In genomic region chr9:79045314-79045713, GRCm38 (mm10) we compare ENCODE assay signal across 9 mouse cellular contexts.
DNase-seq lines count a peak whose midpoint lies in the region; ATAC-seq and TF ChIP-seq lines count a peak whose summit lies in the region.
"Had no signal": no experiment of that assay in that cellular context is flagged by ENCODE, and none has a peak within 500 bp of the region (broad histone marks: within the 10 kb centered on the region; RNA-seq: fewer than 3 reads in every experiment).

No protein-coding gene starts in this region.

- TF ChIP-seq CTCF in layer of hippocampus, adult 2 months (conservative IDR thresholded peaks at IDR 0.05), result peak; percentile 74
- TF ChIP-seq CTCF in liver, postnatal 0 days (IDR thresholded peaks at IDR 0.05; ENCODE audit: low read depth), result peak; percentile 50
- TF ChIP-seq CTCF in cerebellum, adult 2 months (IDR thresholded peaks at IDR 0.05; ENCODE audit: borderline replicate concordance, insufficient read depth, low read depth, low read length), result no peak

- H3K4me1 ChIP-seq in liver, postnatal 0 days (ENCODE audit: insufficient read depth), result no peaks in the 10 kb centered on the region
- no peaks in the 10 kb centered on the region for H3K4me1 ChIP-seq in cerebellum, adult 2 months (ENCODE audit: control insufficient read depth, insufficient read depth, low read length)
- H3K4me1 ChIP-seq: limb, embryonic 15.5 days had no signal

- no peak overlapping the region for H3K4me3 ChIP-seq in layer of hippocampus, adult 2 months
- H3K4me3 ChIP-seq in liver, postnatal 0 days (ENCODE audit: low read depth, low read length), result no peak overlapping the region
- no peak overlapping the region for H3K4me3 ChIP-seq in cerebellum, adult 2 months (replicated peaks; ENCODE audit: insufficient read depth, low read depth, low read length)
- H3K4me3 ChIP-seq: limb, embryonic 15.5 days had no signal

- ATAC-seq in liver, postnatal 0 days, result no peak

- 2% methylated on average over 2 of the region's 2 CpGs for WGBS in liver, postnatal 0 days (ENCODE audit: insufficient replicate concordance)
- WGBS in cerebellum, adult 2 months, result 14% methylated on average over 2 of the region's 2 CpGs

- H3K36me3 ChIP-seq in liver, postnatal 0 days (replicated peaks; ENCODE audit: insufficient read depth, low read length), result no peaks in the 10 kb centered on the region
- H3K36me3 ChIP-seq: limb, embryonic 15.5 days had no signal

- TF ChIP-seq POLR2A in cerebellum, adult 2 months (IDR thresholded peaks at IDR 0.05; ENCODE audit: borderline replicate concordance, insufficient read depth, low read length), result no peak

- DNase-seq in cerebellum, adult 18-20 months, result peak; percentile 19 to 29
- no peak for DNase-seq in cerebellum, adult 11 months
- peak in 1 of 2 experiments; percentile 40 for DNase-seq in layer of hippocampus, adult 2 months (ENCODE audit: low spot score in 2 of 2)
- no peak for DNase-seq in layer of hippocampus, adult 9-10 months (ENCODE audit: low spot score)
- peak; percentile 67 for DNase-seq in adipocyte (ENCODE audit: low spot score)
- peak; percentile 58 for DNase-seq in liver, postnatal 0 days
- no peak for DNase-seq in spleen, postnatal 14 days (ENCODE audit: low spot score in 2 of 2)
- no peak for DNase-seq in cerebellum, adult 2 months

- H3K4me2 ChIP-seq in liver, postnatal 0 days (ENCODE audit: low read depth, low read length), result no peak overlapping the region
- H3K4me2 ChIP-seq: limb, embryonic 15.5 days had no signal

- H3K9ac ChIP-seq in liver, postnatal 0 days (replicated peaks), result no peak overlapping the region
- H3K9ac ChIP-seq: limb, embryonic 15.5 days had no signal

- H3K9me3 ChIP-seq in liver, postnatal 0 days (ENCODE audit: low read length), result no peaks in the 10 kb centered on the region
- H3K9me3 ChIP-seq: limb, embryonic 15.5 days had no signal

- no peak overlapping the region for H3K27ac ChIP-seq in layer of hippocampus, adult 2 months
- no peak overlapping the region for H3K27ac ChIP-seq in liver, postnatal 0 days (ENCODE audit: low read depth)
- H3K27ac ChIP-seq in cerebellum, adult 2 months (ENCODE audit: insufficient read depth, low read length), result no peak overlapping the region
- H3K27ac ChIP-seq: limb, embryonic 15.5 days had no signal

- no peak for TF ChIP-seq EP300 in liver, postnatal 0 days (IDR thresholded peaks at IDR 0.05; ENCODE audit: low read depth)

- no peaks in the 10 kb centered on the region for H3K27me3 ChIP-seq in liver, postnatal 0 days (ENCODE audit: insufficient read depth, low read length)
- no peaks in the 10 kb centered on the region for H3K27me3 ChIP-seq in cerebellum, adult 2 months (ENCODE audit: control insufficient read depth, insufficient read depth, low read length)
- H3K27me3 ChIP-seq: limb, embryonic 15.5 days had no signal

Comparison
In these comparisons a context has a peak if more than half of its experiments do, and no peak if none do; other contexts are left out.
1. DNase-seq: peak in cerebellum, adult 18-20 months (2 of 2), adipocyte (single experiment) and liver, postnatal 0 days (single experiment); none in cerebellum, adult 11 months (single experiment), layer of hippocampus, adult 9-10 months (single experiment), spleen, postnatal 14 days (0 of 2) and cerebellum, adult 2 months (0 of 2).